Mouse (Mus musculus) stomach, embryonic 14.5 days (tissue): ENCODE results near the gene Spata17. TPM values are rescaled to one million over a fixed set of nuclear protein-coding genes. Genes with fewer than 3 reads are reported as not detected.

Experiments
- ATAC-seq: fragments of 200-750 bp; cut with Nextera tagmentation; 2 replicates; pipeline ENCODE4 v1.8.0; 2017; ENCODE audit warnings: low read depth, moderate TSS enrichment; ENCODE audit not compliant: insufficient number of reproducible peaks, insufficient read depth, low FRiP score
- H3K27ac ChIP-seq: fragments of 300-500 bp; sonication (generic); 2 replicates; pipeline ENCODE4 v1.5.1; 2014; ENCODE audit warnings: mild to moderate bottlenecking, low read length, moderate library complexity, mixed read lengths
- H3K27me3 ChIP-seq: fragments of 300-500 bp; sonication (generic); 2 replicates; pipeline ENCODE4 v1.6.1; 2014; ENCODE audit warnings: low read length, control low read depth, mixed read lengths; ENCODE audit not compliant: control insufficient read depth, insufficient read depth
- H3K36me3 ChIP-seq: fragments of 300-500 bp; sonication (generic); 2 replicates; pipeline ENCODE4 v1.6.1; 2014; ENCODE audit warnings: mild to moderate bottlenecking, control low read depth, low read length, moderate library complexity, mixed read lengths; ENCODE audit not compliant: control insufficient read depth, insufficient read depth
- H3K4me1 ChIP-seq: fragments of 300-500 bp; sonication (generic); 2 replicates; pipeline ENCODE4 v1.6.1; 2014; ENCODE audit warnings: low read length, control low read depth, mixed read lengths; ENCODE audit not compliant: control insufficient read depth, insufficient read depth
- H3K4me2 ChIP-seq: fragments of 300-500 bp; sonication (generic); replicated peaks from 2 replicates; pipeline ENCODE4 v1.6.1; 2014; ENCODE audit warnings: low read depth, low read length, control low read depth
- H3K4me3 ChIP-seq: fragments of 300-500 bp; sonication (generic); 2 replicates; pipeline ENCODE4 v1.5.1; 2014; ENCODE audit warnings: low read depth, low read length, control low read depth
- H3K9ac ChIP-seq: fragments of 300-500 bp; sonication (generic); replicated peaks from 2 replicates; pipeline ENCODE4 v1.6.1; 2014; ENCODE audit warnings: low read depth, mild to moderate bottlenecking, control low read depth, low read length, moderate library complexity, mixed read lengths
- H3K9me3 ChIP-seq: fragments of 300-500 bp; sonication (generic); 2 replicates; pipeline ENCODE4 v1.6.1; 2016; ENCODE audit warnings: low read depth, low read length, control low read depth; ENCODE audit not compliant: control insufficient read depth
- WGBS: fragments of 180-500 bp; shearing (Covaris S2); extraction: QIAGEN DNeasy Blood & Tissue Kit; methylation state at CpG from one replicate; pipeline ENCODE4 v1.1.7; 2014; 5-methylcytosine and 5-hydroxymethylcytosine counted together
- polyA plus RNA-seq: library from polyadenylated mRNA; unstranded; fragments of >200 nt; fragmentation: Nextera tagmentation; extraction: Ambion mirVana; gene quantifications from 2 replicates; pipeline ENCODE4 v1.2.1, GENCODE M21; 2014

Spata17 gene
- polyA plus RNA-seq, 1 experiment from 2014 or later = 0.61 TPM

DNA sequence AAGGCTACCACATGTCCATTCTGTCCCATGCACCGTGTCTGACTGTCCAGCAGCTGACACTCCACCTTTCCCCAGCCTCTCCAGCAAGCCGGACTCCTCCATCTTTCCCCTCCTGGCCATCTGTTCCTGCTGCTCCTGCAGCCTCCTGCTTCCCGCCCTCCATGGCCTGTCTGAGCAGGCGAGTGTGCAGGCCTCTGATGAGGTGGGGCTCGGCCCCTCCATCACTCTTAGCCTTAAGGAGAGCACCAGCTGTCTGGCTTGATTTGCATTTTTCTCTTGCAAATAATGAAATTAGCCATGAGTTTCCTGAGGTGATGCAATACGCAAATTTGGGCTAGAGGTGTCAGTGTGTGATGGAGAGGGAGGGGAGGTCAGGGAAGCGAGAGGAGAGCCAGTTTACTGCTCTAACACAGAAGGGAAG is 211.8 kb downstream of the Spata17 start:
- H3K9me3 ChIP-seq = no peaks in the 10 kb centered on the region
- no peak overlapping the region for H3K4me2 ChIP-seq
- H3K4me1 ChIP-seq = no peaks in the 10 kb centered on the region
- no peaks in the 10 kb centered on the region for H3K36me3 ChIP-seq
- ATAC-seq = no peak
- no peak overlapping the region for H3K9ac ChIP-seq
- WGBS = 53% methylated on average over 7 of the region's 7 CpGs
- no peaks in the 10 kb centered on the region for H3K27me3 ChIP-seq
- no peak overlapping the region for H3K27ac ChIP-seq
- H3K4me3 ChIP-seq = no peak overlapping the region

DNA sequence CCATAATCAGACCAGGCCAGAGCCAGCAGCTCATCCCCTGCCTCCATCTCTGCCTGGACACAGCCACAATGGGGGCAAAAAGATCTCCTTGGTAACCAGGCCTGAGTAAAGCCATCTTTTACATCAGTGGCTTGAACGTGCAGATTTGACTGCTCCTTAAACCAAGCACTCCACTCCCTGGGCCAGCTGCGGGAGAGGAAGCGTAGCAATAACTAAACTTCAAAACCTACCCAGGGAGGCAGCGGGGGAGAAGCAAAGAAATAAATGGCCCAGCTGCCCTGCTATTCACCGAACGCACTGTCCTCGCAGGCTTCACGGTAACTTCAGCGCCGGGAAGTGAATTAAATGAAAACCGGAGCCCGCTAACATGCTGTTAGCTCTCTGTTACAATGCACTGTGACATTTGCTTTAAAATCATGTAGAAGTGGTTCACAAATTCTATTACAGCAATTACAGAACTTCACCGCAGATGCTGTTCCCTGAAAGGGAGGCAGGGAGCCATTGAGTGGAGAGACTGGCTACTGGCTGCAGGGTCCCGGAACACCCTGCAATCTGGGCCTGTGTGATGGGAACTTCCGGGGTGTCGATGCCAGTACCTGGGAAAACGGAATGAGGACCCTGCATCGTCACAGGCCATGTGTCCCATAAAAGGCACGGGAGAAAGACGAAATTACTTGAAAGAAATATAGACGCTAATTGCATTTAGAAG is 217.5 kb downstream of the Spata17 start:
- H3K36me3 ChIP-seq = no peaks in the 10 kb centered on the region

More for the DNA sequence above, 217.5 kb downstream of the Spata17 start:
- Histone ChIP-seq H3K27ac (no peak overlapping the region), H3K27me3 (no peaks in the 10 kb centered on the region), H3K4me3 (no peak overlapping the region), H3K4me2 (no peak overlapping the region), H3K9ac (no peak overlapping the region), H3K4me1 (no peaks in the 10 kb centered on the region), H3K9me3 (0 out of 2 replicates have a peak, but pooled peaks cover under 1% of the 10 kb centered on the region)
- ATAC-seq = no peak
- WGBS = 87% methylated on average over 21 of the region's 21 CpGs

Other genes starting within 250 kb of the Spata17 start
- 0.10 TPM in 1 of 2 replicates, not detected in the other for gene D1Pas1, start 248.0 kb downstream of the Spata17 start, polyA plus RNA-seq
- 22.7 and 23.5 TPM in 2 replicates for gene Gpatch2, start within 50 bp of the Spata17 start, polyA plus RNA-seq